Mouse (Mus musculus) forebrain, embryonic 14.5 days (tissue): ENCODE measurements around the gene Olfr1094. TPM values are rescaled to one million over a fixed set of nuclear protein-coding genes. Genes with fewer than 3 reads are reported as not detected.

Experiments used
- ATAC-seq: fragments of 200-750 bp; cut with Nextera tagmentation; 2 replicates; pipeline ENCODE4 v1.8.0; 2017; ENCODE audit warnings: mild to moderate bottlenecking, moderate library complexity
- DNase-seq: peaks from one replicate; pipeline ENCODE4 v3.0.0-alpha.2; 2015; ENCODE audit warnings: low spot score
- H3K27ac ChIP-seq: fragments of 300-500 bp; sonication (generic); 2 replicates; pipeline ENCODE4 v1.5.1; 2014; ENCODE audit warnings: low read depth, mild to moderate bottlenecking, control low read depth, low read length, moderate library complexity
- H3K27me3 ChIP-seq: fragments of 300-500 bp; sonication (generic); replicated peaks from 2 replicates; pipeline ENCODE4 v1.6.1; 2014; ENCODE audit warnings: low read length, control low read depth, mixed read lengths; ENCODE audit not compliant: control insufficient read depth, insufficient read depth
- H3K36me3 ChIP-seq: fragments of 300-500 bp; sonication (generic); 2 replicates; pipeline ENCODE4 v1.6.1; 2014; ENCODE audit warnings: low read length, control low read depth; ENCODE audit not compliant: control insufficient read depth, insufficient read depth
- H3K4me1 ChIP-seq: fragments of 300-500 bp; sonication (generic); 2 replicates; pipeline ENCODE4 v1.6.1; 2014; ENCODE audit warnings: antibody characterized with exemption, low read length, control low read depth; ENCODE audit not compliant: control insufficient read depth, insufficient read depth
- H3K4me2 ChIP-seq: fragments of 300-500 bp; sonication (generic); 2 replicates; pipeline ENCODE4 v1.6.1; 2014; ENCODE audit warnings: mild to moderate bottlenecking, control low read depth, low read length
- H3K4me3 ChIP-seq: fragments of 300-500 bp; sonication (generic); 2 replicates; pipeline ENCODE4 v1.5.1; 2014; ENCODE audit warnings: low read depth, low read length, control low read depth
- H3K9ac ChIP-seq: fragments of 300-500 bp; sonication (generic); 2 replicates; pipeline ENCODE4 v1.6.1; 2014; ENCODE audit warnings: mild to moderate bottlenecking, low read length, control low read depth, moderate library complexity
- H3K9me3 ChIP-seq: fragments of 300-500 bp; sonication (generic); replicated peaks from 2 replicates; pipeline ENCODE4 v1.6.1; 2016; ENCODE audit warnings: low read length, control low read depth, mixed read lengths; ENCODE audit not compliant: control insufficient read depth
- WGBS: fragments of 180-500 bp; shearing (Covaris S2); extraction: QIAGEN DNeasy Blood & Tissue Kit; methylation state at CpG from one replicate; pipeline ENCODE4 v1.1.7; 2014; 5-methylcytosine and 5-hydroxymethylcytosine counted together
- polyA plus RNA-seq: library from polyadenylated mRNA; unstranded; fragments of >200 nt; fragmentation: Nextera tagmentation; extraction: Ambion mirVana; gene quantifications from 2 replicates; pipeline ENCODE4 v1.2.1, GENCODE M21; 2014

Gene Olfr1094
- not detected in 2 replicates for polyA plus RNA-seq

DNA sequence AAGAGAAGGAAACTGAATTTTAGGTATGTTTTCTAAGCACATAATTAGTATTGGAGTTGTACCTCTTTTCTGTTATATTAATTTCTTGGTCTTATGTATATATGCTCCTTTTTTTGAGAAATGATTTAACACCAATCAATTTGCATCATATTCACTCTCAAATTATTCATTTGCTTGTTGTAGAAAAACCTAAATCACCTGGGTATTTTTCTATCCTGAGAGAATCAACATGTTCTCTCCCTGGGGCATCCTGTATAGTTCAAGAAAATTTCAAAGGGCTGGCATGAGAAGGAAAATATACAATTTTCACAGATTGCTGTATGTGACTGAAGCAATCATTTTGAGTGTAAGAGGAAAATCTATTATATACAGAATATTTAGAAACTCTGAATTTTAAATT is at the start of gene Olfr1094:
TSS of gene Olfr1094 (plus strand) at position 301 of the 400 bp plus-strand sequence.
- Histone ChIP-seq H3K4me1 (no peaks in the 10 kb centered on the region), H3K27me3 (no peaks in the 10 kb centered on the region), H3K27ac (no peak within 1 kb of the TSS), H3K9ac (no peak within 1 kb of the TSS), H3K4me3 (no peak within 1 kb of the TSS), H3K36me3 (no peaks in the 10 kb centered on the region), H3K9me3 (no peaks in the 10 kb centered on the region), H3K4me2 (no peak within 1 kb of the TSS)
- ATAC-seq: no peak
- no peak for DNase-seq

DNA sequence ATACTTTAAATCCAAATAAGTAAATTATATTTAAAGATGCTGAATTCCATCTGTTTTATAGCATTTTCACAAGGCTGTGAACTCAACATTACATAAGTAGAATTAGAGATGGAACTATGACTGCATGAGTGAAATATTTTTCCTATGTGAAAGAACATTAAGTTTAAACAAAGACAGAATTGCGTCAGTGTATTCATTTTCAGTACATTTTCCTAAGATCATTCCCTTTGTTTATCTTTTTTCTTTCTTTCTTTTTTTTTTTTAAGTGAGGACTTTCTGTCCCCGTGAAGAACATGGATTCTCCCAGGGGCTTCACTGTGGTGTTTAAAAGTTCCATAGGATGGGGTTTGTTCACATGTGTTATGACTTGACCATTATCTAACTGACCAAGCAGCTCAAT is 42.3 kb upstream of the Olfr1094 start, which contains the start of gene Olfr1093:
TSS of gene Olfr1093 (plus strand) at position 301 of the 400 bp plus-strand sequence.
- ATAC-seq (no peak), DNase-seq (no peak)
- Histone ChIP-seq H3K4me1 (no peaks in the 10 kb centered on the region), H3K36me3 (no peaks in the 10 kb centered on the region), H3K9me3 (no peaks in the 10 kb centered on the region), H3K4me2 (no peak within 1 kb of the TSS), H3K27ac (no peak within 1 kb of the TSS), H3K4me3 (no peak within 1 kb of the TSS), H3K27me3 (no peaks in the 10 kb centered on the region), H3K9ac (no peak within 1 kb of the TSS)
- 94% methylated on average over 2 of the region's 2 CpGs for WGBS

DNA sequence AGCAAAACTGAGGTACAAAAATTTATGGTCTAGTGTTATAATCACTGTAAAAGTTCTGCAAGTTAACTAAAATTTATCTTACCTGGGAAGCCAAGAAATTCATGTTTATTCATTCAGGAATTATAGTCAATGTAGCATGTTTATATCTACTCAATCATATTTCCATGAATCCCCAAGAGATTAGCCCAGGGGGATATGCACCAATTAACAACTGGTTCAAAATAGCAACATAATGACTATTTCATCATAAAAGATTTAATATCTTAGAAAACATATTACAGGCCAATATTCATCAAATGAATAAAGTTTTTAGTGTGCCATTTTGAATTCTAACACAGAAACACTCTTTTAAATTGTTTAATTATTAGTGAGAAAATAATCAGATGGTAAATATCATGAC is 14.5 kb upstream of the Olfr1094 start, which contains the start of gene Olfr141:
TSS of gene Olfr141 (minus strand) at position 101 of the 400 bp plus-strand sequence.
- no peaks in the 10 kb centered on the region for H3K36me3 ChIP-seq
- H3K27ac ChIP-seq: no peak within 1 kb of the TSS
- H3K9me3 ChIP-seq: no peaks in the 10 kb centered on the region
- H3K4me2 ChIP-seq: no peak within 1 kb of the TSS
- H3K4me1 ChIP-seq: no peaks in the 10 kb centered on the region
- DNase-seq (no peak), ATAC-seq (no peak)
- H3K4me3 ChIP-seq: no peak within 1 kb of the TSS
- H3K27me3 ChIP-seq: no peaks in the 10 kb centered on the region
- no peak within 1 kb of the TSS for H3K9ac ChIP-seq

DNA sequence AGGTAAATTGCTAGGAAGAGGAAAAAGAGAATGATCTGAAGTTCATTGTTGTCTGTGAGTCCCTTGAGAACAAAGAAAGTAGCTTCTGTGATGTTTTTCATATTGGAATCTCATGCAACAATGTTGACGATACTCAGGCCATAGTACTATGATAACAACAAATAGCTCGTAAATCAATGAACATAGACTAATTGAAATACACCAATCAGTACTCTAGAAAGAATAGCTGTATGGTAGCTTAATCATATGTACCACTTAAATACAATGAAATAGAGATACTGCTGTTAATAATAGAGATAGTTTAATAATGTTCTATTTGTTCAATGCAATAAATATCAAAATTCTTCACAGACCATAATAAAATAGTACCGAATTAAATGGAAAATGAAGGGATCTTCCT is 27.1 kb downstream of the Olfr1094 start, which contains the start of gene Olfr1095:
TSS of gene Olfr1095 (minus strand) at position 101 of the 400 bp plus-strand sequence.
- WGBS: 92% methylated on average over 3 of the region's 3 CpGs

DNA sequence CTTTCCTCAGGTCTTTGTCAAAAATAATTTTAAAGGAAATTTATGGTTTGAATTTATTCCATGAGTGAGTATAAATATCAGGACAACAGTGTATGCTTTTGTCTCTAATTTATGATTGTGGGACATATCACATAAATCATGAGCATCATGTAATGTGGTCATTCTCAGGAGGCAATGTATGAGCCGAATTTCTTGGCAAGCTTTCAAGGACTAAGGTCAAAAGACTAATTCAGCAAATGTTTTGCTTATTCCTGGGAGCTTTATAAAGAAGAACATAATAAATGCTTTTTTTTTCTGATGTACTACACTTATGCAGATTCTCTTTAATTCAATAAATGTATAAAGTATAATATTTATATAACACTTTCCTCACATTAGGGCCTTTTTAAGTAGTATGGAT is 50.2 kb downstream of the Olfr1094 start, which contains the start of gene Gm13723:
TSS of gene Gm13723 (minus strand) at position 101 of the 400 bp plus-strand sequence.
- no peak for DNase-seq
- H3K27ac ChIP-seq: no peak within 1 kb of the TSS
- H3K4me1 ChIP-seq: no peaks in the 10 kb centered on the region
- no peaks in the 10 kb centered on the region for H3K36me3 ChIP-seq
- no peaks in the 10 kb centered on the region for H3K27me3 ChIP-seq
- ATAC-seq: no peak
- no peak within 1 kb of the TSS for H3K4me2 ChIP-seq
- no peak within 1 kb of the TSS for H3K9ac ChIP-seq
- WGBS: 51% methylated on average over 1 of the region's 1 CpGs
- no peak within 1 kb of the TSS for H3K4me3 ChIP-seq
- no peaks in the 10 kb centered on the region for H3K9me3 ChIP-seq

More for the DNA sequence above, 27.1 kb downstream of the Olfr1094 start, which contains the start of gene Olfr1095:
- H3K27me3 ChIP-seq: no peaks in the 10 kb centered on the region
- H3K9ac ChIP-seq: no peak within 1 kb of the TSS
- no peak within 1 kb of the TSS for H3K27ac ChIP-seq
- H3K36me3 ChIP-seq: no peaks in the 10 kb centered on the region
- H3K4me2 ChIP-seq: no peak within 1 kb of the TSS
- no peaks in the 10 kb centered on the region for H3K4me1 ChIP-seq
- ATAC-seq (no peak), DNase-seq (no peak)
- H3K9me3 ChIP-seq: no peaks in the 10 kb centered on the region
- no peak within 1 kb of the TSS for H3K4me3 ChIP-seq

Other genes starting within 250 kb of the Olfr1094 start
- not detected in 2 replicates for gene Olfr1082, start 225.7 kb upstream of the Olfr1094 start, polyA plus RNA-seq
- gene Olfr1084, start 184.9 kb upstream of the Olfr1094 start, polyA plus RNA-seq: not detected in 2 replicates
- gene Olfr1085, start 162.6 kb upstream of the Olfr1094 start, polyA plus RNA-seq: not detected in 2 replicates
- gene Olfr1086, start 144.6 kb upstream of the Olfr1094 start, polyA plus RNA-seq: not detected in 2 replicates
- not detected in 2 replicates for gene Olfr1087, start 126.3 kb upstream of the Olfr1094 start, polyA plus RNA-seq
- not detected in 2 replicates for gene Olfr1089, start 91.0 kb upstream of the Olfr1094 start, polyA plus RNA-seq
- gene Olfr1090, start 65.7 kb upstream of the Olfr1094 start, polyA plus RNA-seq: not detected in 2 replicates
- not detected in 2 replicates for gene Olfr1093, start 42.2 kb upstream of the Olfr1094 start, polyA plus RNA-seq
- gene Olfr141, start 14.6 kb upstream of the Olfr1094 start, polyA plus RNA-seq: not detected in 2 replicates
- not detected in 2 replicates for gene Olfr1095, start 27.0 kb downstream of the Olfr1094 start, polyA plus RNA-seq
- gene Gm13723, start 50.1 kb downstream of the Olfr1094 start, polyA plus RNA-seq: not detected in 2 replicates
- gene Olfr1097, start 67.6 kb downstream of the Olfr1094 start, polyA plus RNA-seq: not detected in 2 replicates
- not detected in 2 replicates for gene Olfr1098, start 99.9 kb downstream of the Olfr1094 start, polyA plus RNA-seq
- gene Olfr1099, start 136.0 kb downstream of the Olfr1094 start, polyA plus RNA-seq: not detected in 2 replicates
- not detected in 2 replicates for gene Olfr1100, start 155.3 kb downstream of the Olfr1094 start, polyA plus RNA-seq
- gene Olfr1101, start 166.6 kb downstream of the Olfr1094 start, polyA plus RNA-seq: not detected in 2 replicates
- gene Olfr1102, start 173.7 kb downstream of the Olfr1094 start, polyA plus RNA-seq: not detected in 2 replicates
- not detected in 2 replicates for gene Olfr1104, start 202.4 kb downstream of the Olfr1094 start, polyA plus RNA-seq
- not detected in 2 replicates for gene Olfr1105, start 211.9 kb downstream of the Olfr1094 start, polyA plus RNA-seq
- gene Olfr1106, start 227.6 kb downstream of the Olfr1094 start, polyA plus RNA-seq: not detected in 2 replicates